Mouse (Mus musculus) layer of hippocampus, postnatal 36 days (tissue): ENCODE results near the gene Anapc15. TPM values are rescaled to one million over a fixed set of nuclear protein-coding genes. Genes with fewer than 3 reads are reported as not detected.
A peak's percentile ranks its signal among the peaks of the same experiment; 100 is the strongest.

Source experiments
- DNase-seq, 2 experiments: peaks; one replicate each; pipeline ENCODE4 v3.0.0; 2022
- total RNA-seq, 2 experiments: library from RNA; stranded (reverse); gene quantifications; 2 replicates each; pipeline ENCODE4 v1.2.3; 2021

The Anapc15 gene
- total RNA-seq, 2 experiments from 2014 or later: 27.9 to 30.1 TPM

DNA sequence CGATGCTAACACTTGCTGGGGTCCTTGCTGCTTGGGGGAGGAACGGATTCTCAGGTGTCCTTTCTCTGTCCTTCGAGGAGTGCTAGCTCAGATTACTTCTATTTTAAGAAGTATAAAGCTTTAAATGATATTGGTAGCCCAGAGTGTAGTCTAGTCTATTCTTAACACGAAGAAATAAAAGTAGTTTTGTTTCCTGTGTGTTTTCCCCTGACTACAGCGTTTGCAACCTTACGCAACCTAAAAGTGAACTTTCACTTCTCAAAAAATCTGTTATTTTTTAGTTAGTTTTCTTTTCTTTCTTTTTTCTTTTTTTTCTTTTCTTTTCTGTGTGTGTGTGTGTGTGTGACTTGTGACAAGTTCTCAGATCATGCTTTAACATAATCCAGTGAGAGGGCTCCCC lies 11.8 kb upstream of the Anapc15 start:
- DNase-seq: no peak

DNA sequence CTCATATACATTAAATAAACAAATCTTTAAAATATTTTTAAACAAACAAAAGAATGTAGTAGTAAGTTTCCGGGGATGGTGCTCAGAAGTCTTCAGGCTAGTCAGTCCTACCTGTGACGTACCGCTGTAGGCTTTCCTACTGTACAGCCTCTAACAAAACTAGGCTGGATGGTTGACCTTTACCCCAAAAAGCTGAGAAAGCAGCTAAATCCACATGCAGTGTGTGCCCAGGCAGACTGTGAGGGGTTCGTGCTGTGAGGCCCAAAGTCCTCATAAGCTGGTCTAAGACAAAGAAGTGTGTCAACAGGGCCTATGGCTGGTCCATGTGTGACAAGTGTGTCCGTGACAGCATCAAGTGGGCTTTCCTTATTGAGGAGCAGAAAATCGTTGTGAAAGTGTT lies 10.7 kb upstream of the Anapc15 start:
- no peak for DNase-seq

DNA sequence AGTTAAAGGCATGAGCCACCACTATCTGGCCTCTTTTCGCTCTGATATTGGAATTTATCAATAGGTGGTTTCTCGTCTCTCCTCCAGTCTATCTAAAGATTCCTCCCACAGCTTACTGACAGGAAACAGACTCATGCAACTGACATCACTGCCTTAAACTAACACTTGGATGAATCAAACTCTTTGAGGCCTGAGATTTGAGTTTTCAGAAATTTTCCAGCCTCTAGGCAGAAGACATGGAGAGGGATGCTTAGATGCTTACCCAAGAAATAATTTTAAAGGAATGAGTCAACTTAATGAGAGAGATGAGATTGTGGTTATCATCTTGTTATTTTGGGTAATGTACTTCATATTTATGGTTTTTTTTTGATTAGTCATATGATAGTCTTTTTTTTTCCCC lies 9.7 kb upstream of the Anapc15 start:
- no peak for DNase-seq

DNA sequence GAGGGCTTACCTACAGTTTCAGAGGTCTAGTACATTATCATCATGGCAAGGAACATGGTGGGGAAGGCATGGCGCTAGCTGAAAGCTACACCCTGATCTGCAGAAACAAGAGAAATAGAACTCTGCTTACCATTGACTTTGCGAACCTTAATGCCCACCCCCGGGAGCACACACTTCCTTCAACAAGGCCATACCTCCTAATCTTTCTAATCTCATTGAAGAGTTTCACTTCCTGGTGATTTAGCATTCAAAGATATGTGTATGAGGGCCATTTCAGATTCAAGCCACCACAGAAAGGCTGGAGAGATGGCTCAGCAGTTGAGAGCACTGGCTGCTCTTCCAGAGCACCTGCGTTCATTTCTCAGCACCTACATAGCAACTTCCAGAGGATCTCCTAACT lies 6.4 kb upstream of the Anapc15 start, which contains the start of gene Folr2:
TSS of gene Folr2 (minus strand) at position 101 of the 400 bp plus-strand sequence.
- DNase-seq: no peak

DNA sequence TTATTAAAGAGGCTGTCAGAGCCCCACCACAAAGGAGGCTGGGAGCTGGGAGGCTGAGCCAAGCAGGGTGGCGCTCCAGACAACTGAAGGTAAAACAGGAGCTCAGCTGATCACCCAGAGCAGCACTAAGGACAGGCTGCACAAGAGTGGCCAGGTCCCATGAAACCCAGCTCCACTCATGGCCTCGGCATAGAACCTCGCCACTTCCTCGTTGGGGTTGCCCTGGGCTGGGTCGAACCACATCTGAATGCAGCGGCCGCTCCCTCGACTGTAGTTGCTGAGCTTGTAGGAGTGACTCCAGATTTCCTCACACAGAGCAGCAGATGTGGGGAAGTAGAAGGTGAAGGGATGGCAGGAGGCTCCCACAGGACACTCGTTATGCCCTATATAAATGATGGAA lies 5.2 kb upstream of the Anapc15 start:
- no peak for DNase-seq

DNA sequence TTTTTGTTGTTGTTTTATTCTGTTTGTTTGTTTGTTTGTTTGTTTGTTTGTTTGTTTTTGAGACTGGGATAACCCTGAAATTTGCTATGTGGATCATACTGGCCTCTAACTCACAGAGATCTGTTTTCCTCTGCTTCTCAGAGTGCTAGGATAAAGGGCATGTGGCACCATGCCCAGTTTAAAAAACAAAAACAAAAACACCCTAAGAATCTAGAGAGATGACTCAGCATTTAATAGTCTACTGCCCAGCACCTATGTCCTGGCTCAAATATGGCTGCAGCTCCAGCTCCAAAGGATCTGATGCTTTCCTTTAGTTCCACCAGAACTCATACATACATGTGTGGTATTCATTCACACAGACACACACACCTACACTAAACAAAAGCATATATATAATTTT lies 2.5 kb upstream of the Anapc15 start:
- DNase-seq: no peak

DNA sequence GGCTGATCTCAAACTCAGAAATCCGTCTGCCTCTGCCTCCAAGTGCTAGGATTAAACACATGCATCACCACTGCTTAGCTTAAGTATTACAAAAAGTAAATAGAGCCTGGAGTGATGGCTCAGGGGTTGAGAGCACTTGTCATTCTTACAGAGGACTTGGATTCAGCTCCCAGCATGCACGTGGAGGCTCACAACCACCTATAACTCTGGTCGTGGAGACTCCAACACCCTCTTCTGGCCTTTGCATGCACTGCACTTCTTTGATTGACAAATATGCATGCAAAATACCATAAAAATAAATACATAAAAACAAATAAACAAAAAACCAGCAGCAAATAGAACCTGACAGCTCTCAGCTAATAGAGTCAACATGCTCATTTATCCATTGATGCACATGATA lies 1.2 kb upstream of the Anapc15 start:
- no peak for DNase-seq

DNA sequence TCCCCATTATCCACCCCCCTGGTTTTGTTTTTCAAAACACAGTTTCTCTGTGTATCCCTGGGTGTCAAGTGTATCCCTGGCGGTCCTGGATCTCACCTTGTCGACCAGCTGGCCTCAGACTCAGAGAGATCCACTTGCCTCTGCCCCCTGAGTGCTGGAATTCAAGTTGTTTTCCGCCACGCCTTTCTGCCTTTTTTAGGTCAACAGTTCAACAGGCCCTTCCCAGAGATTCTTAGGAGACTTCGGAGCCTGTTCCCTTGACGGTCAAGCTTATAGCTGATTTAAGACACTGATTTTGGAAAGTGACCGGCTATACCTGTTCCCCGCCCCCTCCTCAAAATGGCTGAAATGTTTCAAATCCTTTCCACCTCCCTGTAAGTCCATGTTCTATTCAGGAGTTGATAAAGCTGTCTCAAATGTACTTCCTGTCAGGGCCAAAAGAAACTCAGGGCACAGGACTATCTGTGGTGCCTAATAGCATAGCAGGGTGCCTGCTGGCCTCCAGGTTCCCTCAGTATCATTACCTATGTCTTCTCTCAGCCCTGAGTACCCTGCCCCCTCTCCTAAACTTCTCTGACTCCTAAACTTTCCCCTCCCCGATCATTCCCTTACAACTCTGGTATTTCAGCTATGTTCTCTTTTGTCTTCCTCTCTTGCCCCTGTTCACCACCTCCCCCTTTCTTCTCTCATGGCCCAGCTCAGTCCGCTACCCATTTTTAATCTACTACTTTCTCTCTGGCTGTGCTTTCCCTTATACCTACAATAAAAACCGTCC lies 3.2 kb downstream of the Anapc15 start:
- DNase-seq: no peak

DNA sequence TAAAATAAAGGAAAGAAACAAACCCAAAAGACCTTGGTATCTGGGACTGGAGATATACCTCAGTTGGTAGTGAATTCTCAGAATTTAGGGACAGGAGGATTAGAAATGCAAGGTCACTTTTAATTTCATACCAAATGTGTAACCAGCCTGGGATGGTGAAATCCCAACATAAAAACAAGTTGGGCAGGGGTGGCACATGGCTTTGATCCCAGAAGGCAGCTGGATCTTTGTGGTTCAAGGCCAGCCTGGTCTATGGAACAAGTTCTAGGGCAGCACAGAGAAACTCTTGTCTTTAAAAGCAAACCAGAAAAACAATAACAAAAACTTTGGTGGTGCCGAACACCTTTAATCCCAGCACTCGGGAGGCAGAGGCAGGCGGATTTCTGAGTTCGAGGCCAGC lies 4.0 kb downstream of the Anapc15 start:
- DNase-seq: no peak

DNA sequence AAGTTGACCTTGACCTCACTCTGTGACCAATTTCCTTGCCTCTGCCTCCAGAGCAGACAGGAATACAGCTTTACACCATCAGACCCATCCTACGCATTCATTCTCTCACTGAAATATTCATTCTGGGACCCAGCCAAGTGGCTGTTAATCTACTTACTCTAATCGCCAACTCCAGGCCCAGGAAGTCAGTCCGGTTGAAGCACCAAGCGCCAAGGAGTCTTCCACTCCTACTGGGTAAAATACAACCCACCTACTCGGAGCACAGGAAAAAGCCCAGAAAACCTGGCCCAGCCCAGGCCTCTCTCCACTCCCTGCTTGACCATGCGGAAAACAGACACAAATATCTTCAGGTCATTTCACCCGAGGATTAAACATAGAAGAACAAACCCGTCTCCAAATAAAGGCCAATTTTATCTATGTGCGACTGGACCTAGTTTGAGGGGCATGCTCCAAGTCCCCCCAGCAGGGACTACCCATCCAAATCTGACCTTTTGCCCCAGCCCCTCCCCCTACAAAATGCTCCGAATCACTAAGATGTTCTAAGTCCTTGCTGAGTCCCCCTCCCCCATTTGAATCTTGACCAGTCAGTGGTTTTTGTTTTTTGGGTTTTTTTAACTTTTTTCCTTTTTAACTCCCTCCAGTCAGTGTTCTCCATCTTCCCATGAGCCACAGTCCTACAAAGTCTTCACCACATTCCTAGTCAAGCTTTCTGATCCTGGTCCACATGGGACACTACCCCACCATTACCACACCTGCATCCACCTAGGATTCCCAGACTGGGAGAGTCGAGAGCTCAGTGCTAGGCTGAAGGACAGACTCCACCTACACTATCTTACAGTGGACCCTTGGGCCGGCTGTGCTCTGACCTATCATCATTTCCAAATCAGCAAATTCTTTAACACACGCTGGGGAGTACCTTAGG lies 5.0 kb downstream of the Anapc15 start:
- no peak for DNase-seq

DNA sequence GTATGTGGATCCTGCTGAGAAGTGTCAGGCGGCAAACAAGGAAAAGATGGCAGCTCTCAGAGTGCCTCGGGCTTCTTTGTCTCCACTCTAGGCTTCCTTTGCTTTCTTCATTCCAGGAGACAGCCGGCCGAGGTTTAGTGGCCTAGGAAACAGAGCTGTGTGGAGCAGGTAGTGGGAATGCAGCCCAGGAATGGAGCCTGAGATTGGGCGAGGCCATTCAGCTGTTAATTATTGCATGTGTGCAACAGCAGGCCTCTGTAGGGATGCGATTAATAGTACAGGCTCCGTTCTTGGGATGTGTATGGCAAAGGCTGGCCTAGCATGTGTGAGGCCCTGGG lies 5.6 kb downstream of the Anapc15 start:
- no peak for DNase-seq

DNA sequence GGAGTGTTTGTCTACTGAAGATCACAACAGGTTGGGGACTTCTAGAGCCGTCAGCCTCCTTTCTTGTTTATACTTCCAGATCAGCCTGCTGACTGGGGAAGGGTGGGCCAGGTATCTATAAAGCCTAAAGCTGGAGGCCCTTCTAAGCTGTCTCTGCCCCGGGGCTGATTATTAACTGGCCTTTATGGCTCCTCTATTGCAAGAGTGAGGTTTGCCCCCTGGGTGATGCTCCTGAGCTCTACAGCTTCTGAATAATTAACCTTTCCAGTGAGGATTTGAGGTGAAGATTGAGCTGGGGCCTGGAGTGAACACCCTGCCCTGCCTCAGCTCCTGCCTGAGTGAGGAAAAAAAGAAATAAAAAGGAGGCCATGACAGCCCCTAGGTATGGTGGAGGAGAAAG lies 7.1 kb downstream of the Anapc15 start, which contains the start of gene Folr1:
TSS of gene Folr1 (minus strand) at position 160 of the 400 bp plus-strand sequence.
- DNase-seq: no peak

DNA sequence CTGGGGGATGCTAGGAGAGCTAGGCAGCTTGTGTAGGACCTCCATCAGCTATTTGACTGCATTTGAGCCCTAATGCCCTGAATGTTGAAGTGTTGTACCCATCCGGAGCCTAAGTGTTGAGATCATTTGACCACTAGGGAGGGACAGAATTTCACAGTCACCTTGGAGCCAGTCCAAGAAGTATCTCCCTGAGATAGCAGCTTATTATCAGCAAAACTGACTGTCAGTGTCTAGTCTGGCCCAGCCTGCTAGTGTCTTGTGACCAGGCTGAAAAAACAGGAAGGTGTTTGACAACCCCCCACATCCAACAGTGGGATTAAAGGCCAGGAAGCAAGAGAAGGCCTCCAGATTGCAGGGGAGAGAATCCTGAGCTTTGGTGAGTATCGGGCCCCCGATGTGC lies 7.8 kb downstream of the Anapc15 start:
- DNase-seq: no peak

DNA sequence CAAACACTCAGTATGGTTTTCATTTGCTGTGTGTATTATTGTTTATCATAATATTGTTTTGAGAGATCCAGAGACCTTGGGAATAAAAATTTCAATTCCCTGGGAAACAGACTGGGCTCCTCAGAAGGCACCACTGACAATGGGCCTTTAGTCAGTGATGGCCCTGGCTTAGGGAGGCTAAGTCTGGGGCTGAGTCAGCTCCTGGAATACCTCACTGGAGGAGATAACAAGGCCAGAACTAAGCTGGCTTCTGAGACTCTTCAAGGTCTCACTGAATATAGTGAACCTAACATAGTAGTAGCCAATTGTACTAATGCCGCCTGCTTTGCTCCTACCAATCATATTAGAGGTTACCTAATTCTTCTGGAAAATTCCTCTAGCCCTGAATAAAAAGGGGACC lies 12.5 kb downstream of the Anapc15 start:
- no peak for DNase-seq

DNA sequence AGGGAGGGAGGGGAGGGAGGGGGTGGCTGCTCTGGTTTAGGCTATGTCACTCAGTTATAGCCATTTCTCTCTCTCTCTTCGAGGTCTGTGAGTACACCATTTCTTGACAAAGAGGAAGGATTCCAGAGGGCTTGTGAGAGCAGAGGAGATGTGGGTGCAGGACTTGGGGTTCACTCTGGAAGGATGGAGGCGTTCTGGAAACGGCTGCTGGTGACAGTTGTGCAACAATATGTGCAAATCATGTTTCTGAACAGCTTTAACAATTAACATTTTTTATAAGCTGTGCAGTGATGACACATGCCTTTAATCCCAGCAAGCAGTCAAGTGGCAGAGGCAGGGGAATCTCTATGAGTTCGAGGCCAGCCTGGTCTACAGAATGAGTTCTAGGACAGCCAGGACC lies 17.3 kb downstream of the Anapc15 start:
- DNase-seq: peak; percentile 40 to 42

DNA sequence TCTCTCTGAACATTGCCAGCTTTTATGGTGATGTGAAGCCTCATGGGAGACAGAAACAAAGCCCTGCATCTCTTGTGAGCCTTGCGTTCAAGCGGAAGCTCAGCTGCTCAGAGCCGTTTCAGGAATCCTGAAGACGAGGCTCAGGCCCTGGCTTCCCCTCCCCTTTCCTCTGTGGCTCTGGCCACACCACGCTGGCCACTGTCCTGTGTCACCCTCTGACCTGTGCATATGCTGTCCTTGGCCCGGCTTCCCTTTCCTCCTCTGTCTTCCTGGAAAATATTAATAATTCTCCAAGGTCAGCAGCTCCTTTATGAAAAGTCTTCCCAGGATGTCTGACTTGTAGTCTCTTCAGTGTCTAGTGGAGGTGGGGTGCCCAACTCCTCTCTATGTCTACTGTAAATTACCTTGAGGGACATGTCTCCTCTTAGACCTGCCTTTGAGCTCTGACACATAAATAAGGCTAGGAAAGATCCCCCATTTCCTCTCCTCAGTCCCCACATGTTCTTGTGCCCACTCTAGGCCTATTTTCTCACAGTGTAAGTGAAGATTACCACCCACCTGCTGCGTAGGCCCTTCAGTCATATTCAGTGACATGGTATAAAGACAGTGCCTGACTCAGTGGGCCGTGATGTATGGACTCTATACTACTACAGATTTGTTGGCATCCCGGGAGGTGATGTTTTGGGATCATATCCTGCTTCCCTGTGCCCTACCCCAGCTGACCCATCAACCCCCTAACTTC lies 19.1 kb downstream of the Anapc15 start:
- DNase-seq: no peak

DNA sequence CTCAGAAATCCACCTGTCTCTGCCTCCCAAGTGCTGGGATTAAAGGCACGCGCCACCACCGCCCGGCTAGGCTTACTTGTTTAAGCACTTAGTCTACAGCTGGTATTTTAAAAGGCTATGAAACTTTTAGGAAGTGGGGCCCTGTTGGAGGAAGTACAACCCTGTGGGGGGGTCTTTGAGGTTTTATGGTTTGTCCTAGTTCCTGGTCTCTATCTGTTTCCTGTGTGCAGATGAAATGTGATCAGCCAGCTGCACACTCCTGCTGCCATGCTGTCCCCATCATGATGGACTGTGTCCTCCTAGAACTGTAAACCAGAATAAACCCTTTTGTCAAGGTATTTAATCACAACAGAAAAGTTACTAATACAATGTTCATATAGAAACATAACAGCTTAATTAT lies 20.6 kb downstream of the Anapc15 start:
- no peak for DNase-seq

DNA sequence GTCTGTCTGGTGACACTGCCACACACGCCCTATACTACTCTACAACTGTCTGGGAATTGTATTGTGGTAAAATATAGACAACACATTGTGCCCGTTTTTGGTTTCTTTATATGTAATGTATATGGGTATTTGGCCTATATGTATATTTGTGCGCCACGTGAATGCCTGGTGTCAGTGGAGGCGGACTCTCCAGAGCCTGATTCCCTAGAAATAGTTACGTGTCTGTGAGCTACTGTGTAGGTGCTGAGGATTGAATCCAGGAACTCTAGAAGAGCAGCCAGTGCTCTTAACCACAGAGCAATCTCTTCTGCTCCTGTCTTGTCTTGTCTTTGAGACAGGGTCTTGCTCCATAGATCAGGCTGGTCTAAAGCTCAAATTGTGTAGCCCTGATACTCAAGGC lies 22.8 kb downstream of the Anapc15 start:
- no peak for DNase-seq

DNA sequence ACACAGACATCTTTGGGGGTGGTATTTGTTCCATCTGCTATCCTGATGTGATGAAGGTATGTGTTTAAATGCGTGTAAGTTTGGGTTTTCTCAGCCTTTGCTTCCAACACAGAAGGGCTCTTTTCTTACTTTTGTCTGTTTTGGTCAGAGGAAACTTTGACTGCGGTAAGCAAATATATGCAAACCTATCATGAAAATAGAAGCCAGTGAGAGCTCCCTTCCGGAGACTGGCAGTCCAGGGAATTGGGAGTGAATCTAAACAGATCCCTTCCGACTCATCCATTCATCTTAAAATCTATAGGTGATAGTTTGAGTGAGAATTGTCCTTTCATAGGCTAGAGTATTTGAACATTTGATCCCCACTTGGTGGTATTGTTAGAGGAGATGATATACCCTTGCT lies 24.9 kb downstream of the Anapc15 start:
- DNase-seq: no peak

DNA sequence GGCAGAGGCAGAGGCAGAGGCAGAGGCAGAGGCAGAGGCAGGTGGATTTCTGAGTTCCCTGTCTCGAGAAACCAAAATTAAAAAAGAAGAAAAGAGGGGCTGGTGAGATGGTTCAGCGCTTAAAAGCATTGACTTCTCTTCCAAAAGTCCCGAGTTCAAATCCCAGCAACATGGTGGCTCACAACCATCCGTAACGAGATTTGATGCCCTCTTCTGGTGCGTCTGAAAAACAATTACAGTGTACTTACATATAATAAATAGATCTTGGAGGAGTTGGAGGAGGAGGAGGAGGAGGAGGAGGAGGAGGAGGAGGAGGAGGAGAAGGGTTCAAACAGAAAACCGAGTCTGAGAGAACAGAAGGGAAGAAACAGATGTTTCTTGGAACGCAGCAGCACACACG lies 32.2 kb downstream of the Anapc15 start:
- no peak for DNase-seq

DNA sequence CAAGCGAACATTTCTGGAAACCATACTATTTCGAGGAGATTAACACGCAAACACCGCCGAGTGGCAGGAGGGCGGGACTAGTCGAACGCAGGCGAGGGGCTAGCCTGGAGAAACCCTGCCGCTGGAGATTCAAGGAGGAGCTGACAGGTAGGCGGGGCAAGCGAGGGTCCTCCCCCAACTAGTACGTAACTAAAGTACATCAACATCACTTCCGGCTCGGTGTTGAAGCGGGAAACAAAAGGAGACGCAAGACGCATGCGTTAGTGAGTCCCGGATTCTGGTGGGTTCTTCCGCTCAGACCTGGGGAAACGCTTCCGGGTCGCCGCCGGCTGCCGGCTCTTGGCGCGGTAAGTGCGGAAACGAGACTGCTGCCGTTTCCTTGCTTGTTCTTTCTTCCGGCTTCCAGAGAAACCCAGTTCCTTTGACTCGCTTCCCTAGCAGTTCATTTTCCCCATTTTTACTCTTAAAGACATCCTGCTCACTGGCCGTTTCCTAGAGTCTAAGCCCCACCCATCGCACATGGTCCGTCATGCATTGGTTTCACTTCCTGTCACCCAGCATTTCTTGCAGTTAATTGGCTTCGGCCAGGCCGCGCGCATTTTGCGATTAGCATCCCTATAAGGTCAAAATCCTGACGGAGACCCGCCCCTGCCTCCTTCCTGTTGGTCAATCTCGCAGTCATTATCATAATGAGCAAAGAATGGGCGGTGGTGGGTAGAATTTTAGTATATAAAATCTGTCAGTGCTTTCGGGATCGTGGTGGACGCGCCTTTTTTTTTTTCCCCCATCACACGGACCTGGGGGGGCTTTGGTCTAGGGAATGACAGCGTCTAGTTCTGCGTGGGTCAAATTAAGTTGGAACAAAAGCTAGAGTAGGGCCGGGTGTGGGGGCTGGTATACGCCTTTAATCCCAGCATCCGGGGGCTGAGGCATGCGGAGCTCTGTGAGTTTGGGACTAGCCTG lies 32.9 kb downstream of the Anapc15 start:
- peak; percentile 95 to 96 for DNase-seq
